Mouse (Mus musculus): ENCODE results near the gene Uevld. TPM values are rescaled to one million over a fixed set of nuclear protein-coding genes. Genes with fewer than 3 reads are reported as not detected.

Uevld gene
- total RNA-seq, 1 experiment: 6.6 TPM

- Histone ChIP-seq H3K36me3 (ENCODE audit: control insufficient read depth, insufficient read depth, low read length, poor library complexity, severe bottlenecking) (peaks cover 4% of the 10 kb centered on the region; the same call in 1 of the 2 replicates), H3K27ac (ENCODE audit: insufficient read depth, low read depth, low read length, poor library complexity, severe bottlenecking) (no peak overlapping the region), H3K4me1 (ENCODE audit: control insufficient read depth in 2 of 2, insufficient read depth in 2 of 2, low read length in 2 of 2, poor library complexity in 1 of 2) (no peaks in the 10 kb centered on the region), H3K9ac (ENCODE audit: insufficient read depth, low read depth, low read length, poor library complexity, severe bottlenecking) (no peak overlapping the region), H3K4me3 (ENCODE audit: insufficient read depth in 1 of 2, low read depth in 1 of 2, low read length in 2 of 2, poor library complexity in 1 of 2, severe bottlenecking in 1 of 2) (no peak overlapping the region), H3K9me3 (ENCODE audit: control insufficient read depth, insufficient read depth, low read depth, low read length) (no peaks in the 10 kb centered on the region)
- in situ Hi-C loops (cut with MboI; ENCODE audit: low sequenced_read_pairs in 2 of 2, unreplicated experiment in 2 of 2): no loop called here
- TF ChIP-seq HCFC1 (IDR thresholded peaks at IDR 0.05; ENCODE audit: borderline replicate concordance, insufficient read depth, low read length) (no peak), ZNF384 (IDR thresholded peaks at IDR 0.05; ENCODE audit: low read depth, low read length) (no peak), MAFK (IDR thresholded peaks at IDR 0.05; ENCODE audit: insufficient read depth, low read depth, low read length) (no peak), CHD2 (IDR thresholded peaks at IDR 0.05; ENCODE audit: low read depth, low read length) (no peak), ZC3H11A (IDR thresholded peaks at IDR 0.05; ENCODE audit: borderline replicate concordance, low read depth, low read length) (no peak)
- no peak for DNase-seq (ENCODE audit: low read depth, low spot score)
These were observed 22.5 kb downstream of the Uevld start for GRCm38 (mm10) chr7:46935847-46936246.

- H3K4me3 ChIP-seq (ENCODE audit: insufficient read depth in 1 of 2, low read depth in 1 of 2, low read length in 2 of 2, poor library complexity in 1 of 2, severe bottlenecking in 1 of 2): no peak overlapping the region
- no peak overlapping the region for H3K27ac ChIP-seq (ENCODE audit: insufficient read depth, low read depth, low read length, poor library complexity, severe bottlenecking)
- in situ Hi-C loops (cut with MboI; ENCODE audit: low sequenced_read_pairs in 2 of 2, unreplicated experiment in 2 of 2): no loop called here
- H3K4me1 ChIP-seq (ENCODE audit: control insufficient read depth in 2 of 2, insufficient read depth in 2 of 2, low read length in 2 of 2, poor library complexity in 1 of 2): no peaks in the 10 kb centered on the region
- no peak for DNase-seq (ENCODE audit: low read depth, low spot score)
- H3K36me3 ChIP-seq (ENCODE audit: control insufficient read depth, insufficient read depth, low read length, poor library complexity, severe bottlenecking): peaks cover 11% of the 10 kb centered on the region; the same call in 1 of the 2 replicates
- no peak for TF ChIP-seq MAFK (IDR thresholded peaks at IDR 0.05; ENCODE audit: insufficient read depth, low read depth, low read length)
- no peaks in the 10 kb centered on the region for H3K9me3 ChIP-seq (ENCODE audit: control insufficient read depth, insufficient read depth, low read depth, low read length)
- no peak overlapping the region for H3K9ac ChIP-seq (ENCODE audit: insufficient read depth, low read depth, low read length, poor library complexity, severe bottlenecking)
These were observed 23.5 kb downstream of the Uevld start for GRCm38 (mm10) chr7:46934788-46935187.

- Histone ChIP-seq H3K9ac (ENCODE audit: insufficient read depth, low read depth, low read length, poor library complexity, severe bottlenecking) (no peak overlapping the region), H3K4me3 (ENCODE audit: insufficient read depth in 1 of 2, low read depth in 1 of 2, low read length in 2 of 2, poor library complexity in 1 of 2, severe bottlenecking in 1 of 2) (no peak overlapping the region), H3K36me3 (ENCODE audit: control insufficient read depth, insufficient read depth, low read length, poor library complexity, severe bottlenecking) (peaks cover 9% of the 10 kb centered on the region; the same call in 1 of the 2 replicates), H3K27ac (ENCODE audit: insufficient read depth, low read depth, low read length, poor library complexity, severe bottlenecking) (no peak overlapping the region), H3K4me1 (ENCODE audit: control insufficient read depth in 2 of 2, insufficient read depth in 2 of 2, low read length in 2 of 2, poor library complexity in 1 of 2) (no peaks in the 10 kb centered on the region), H3K9me3 (ENCODE audit: control insufficient read depth, insufficient read depth, low read depth, low read length) (no peaks in the 10 kb centered on the region)
- in situ Hi-C loops (cut with MboI; ENCODE audit: low sequenced_read_pairs in 2 of 2, unreplicated experiment in 2 of 2): no loop called here
- no peak for DNase-seq (ENCODE audit: low read depth, low spot score)
- TF ChIP-seq CHD2 (IDR thresholded peaks at IDR 0.05; ENCODE audit: low read depth, low read length) (no peak), ZC3H11A (IDR thresholded peaks at IDR 0.05; ENCODE audit: borderline replicate concordance, low read depth, low read length) (no peak), ZNF384 (IDR thresholded peaks at IDR 0.05; ENCODE audit: low read depth, low read length) (no peak), MAFK (IDR thresholded peaks at IDR 0.05; ENCODE audit: insufficient read depth, low read depth, low read length) (no peak), HCFC1 (IDR thresholded peaks at IDR 0.05; ENCODE audit: borderline replicate concordance, insufficient read depth, low read length) (no peak)
These were observed 27.0 kb downstream of the Uevld start for GRCm38 (mm10) chr7:46931370-46931769.

- in situ Hi-C loops (cut with MboI; ENCODE audit: low sequenced_read_pairs in 2 of 2, unreplicated experiment in 2 of 2): no loop called here
- Histone ChIP-seq H3K36me3 (ENCODE audit: control insufficient read depth, insufficient read depth, low read length, poor library complexity, severe bottlenecking) (peaks cover 7% of the 10 kb centered on the region; the same call in 1 of the 2 replicates), H3K4me1 (ENCODE audit: control insufficient read depth in 2 of 2, insufficient read depth in 2 of 2, low read length in 2 of 2, poor library complexity in 1 of 2) (no peaks in the 10 kb centered on the region), H3K4me3 (ENCODE audit: insufficient read depth in 1 of 2, low read depth in 1 of 2, low read length in 2 of 2, poor library complexity in 1 of 2, severe bottlenecking in 1 of 2) (no peak overlapping the region), H3K9ac (ENCODE audit: insufficient read depth, low read depth, low read length, poor library complexity, severe bottlenecking) (no peak overlapping the region), H3K27ac (ENCODE audit: insufficient read depth, low read depth, low read length, poor library complexity, severe bottlenecking) (no peak overlapping the region), H3K9me3 (ENCODE audit: control insufficient read depth, insufficient read depth, low read depth, low read length) (no peaks in the 10 kb centered on the region)
- DNase-seq (ENCODE audit: low read depth, low spot score): no peak
- TF ChIP-seq HCFC1 (IDR thresholded peaks at IDR 0.05; ENCODE audit: borderline replicate concordance, insufficient read depth, low read length): no peak
These were observed 30.0 kb downstream of the Uevld start for GRCm38 (mm10) chr7:46928291-46928690.

GRCm38 (mm10) chr7:46922075-46922474 lies 36.3 kb downstream of the Uevld start:
- TF ChIP-seq MAFK (IDR thresholded peaks at IDR 0.05; ENCODE audit: insufficient read depth, low read depth, low read length): no peak
- no peak for TF ChIP-seq ZNF384 (IDR thresholded peaks at IDR 0.05; ENCODE audit: low read depth, low read length)
- TF ChIP-seq ZC3H11A (IDR thresholded peaks at IDR 0.05; ENCODE audit: borderline replicate concordance, low read depth, low read length): no peak
- no peak for TF ChIP-seq CHD2 (IDR thresholded peaks at IDR 0.05; ENCODE audit: low read depth, low read length)
- no peak for TF ChIP-seq HCFC1 (IDR thresholded peaks at IDR 0.05; ENCODE audit: borderline replicate concordance, insufficient read depth, low read length)
- in situ Hi-C loops (cut with MboI; ENCODE audit: low sequenced_read_pairs in 2 of 2, unreplicated experiment in 2 of 2): no loop called here
- Histone ChIP-seq H3K27ac (ENCODE audit: insufficient read depth, low read depth, low read length, poor library complexity, severe bottlenecking) (no peak overlapping the region), H3K36me3 (ENCODE audit: control insufficient read depth, insufficient read depth, low read length, poor library complexity, severe bottlenecking) (peaks cover 2% of the 10 kb centered on the region; the same call in 1 of the 2 replicates), H3K4me3 (ENCODE audit: insufficient read depth in 1 of 2, low read depth in 1 of 2, low read length in 2 of 2, poor library complexity in 1 of 2, severe bottlenecking in 1 of 2) (no peak overlapping the region), H3K9ac (ENCODE audit: insufficient read depth, low read depth, low read length, poor library complexity, severe bottlenecking) (no peak overlapping the region), H3K9me3 (ENCODE audit: control insufficient read depth, insufficient read depth, low read depth, low read length) (no peaks in the 10 kb centered on the region), H3K4me1 (ENCODE audit: control insufficient read depth in 2 of 2, insufficient read depth in 2 of 2, low read length in 2 of 2, poor library complexity in 1 of 2) (peaks cover 0 to 6% of the 10 kb centered on the region in 2 experiments; a peak in 1 of 4 replicates)
- DNase-seq (ENCODE audit: low read depth, low spot score): no peak

All from ES-E14 (cell line).